Mouse (Mus musculus) intestine, postnatal 0 days (tissue): ENCODE results near the gene Eps15l1. TPM values are rescaled to one million over a fixed set of nuclear protein-coding genes. Genes with fewer than 3 reads are reported as not detected.

Experiments used
- ATAC-seq: fragments of 200-750 bp; cut with Nextera tagmentation; 2 replicates; pipeline ENCODE4 v1.8.0; 2017; ENCODE audit warnings: mild to moderate bottlenecking, moderate TSS enrichment, moderate library complexity
- H3K27ac ChIP-seq: fragments of 300-500 bp; sonication (generic); 2 replicates; pipeline ENCODE4 v1.5.1; 2014; ENCODE audit warnings: mild to moderate bottlenecking, low read depth, low read length, moderate library complexity
- H3K27me3 ChIP-seq: fragments of 300-500 bp; sonication (generic); replicated peaks from 2 replicates; pipeline ENCODE4 v1.6.1; 2014; ENCODE audit warnings: low read length, mixed read lengths; ENCODE audit not compliant: control insufficient read depth, insufficient read depth
- H3K36me3 ChIP-seq: fragments of 300-500 bp; sonication (generic); 2 replicates; pipeline ENCODE4 v1.6.1; 2014; ENCODE audit warnings: mild to moderate bottlenecking, moderate library complexity; ENCODE audit not compliant: control insufficient read depth, insufficient read depth
- H3K4me1 ChIP-seq: fragments of 300-500 bp; sonication (generic); replicated peaks from 2 replicates; pipeline ENCODE4 v1.6.1; 2014; ENCODE audit warnings: antibody characterized with exemption, low read length, mixed read lengths; ENCODE audit not compliant: control insufficient read depth, insufficient read depth
- H3K4me2 ChIP-seq: fragments of 300-500 bp; sonication (generic); replicated peaks from 2 replicates; pipeline ENCODE4 v1.6.1; 2014; ENCODE audit warnings: low read depth, mild to moderate bottlenecking, moderate library complexity
- H3K4me3 ChIP-seq: fragments of 300-500 bp; sonication (generic); 2 replicates; pipeline ENCODE4 v1.5.1; 2014; ENCODE audit warnings: low read depth, low read length
- H3K9ac ChIP-seq: fragments of 300-500 bp; sonication (generic); 2 replicates; pipeline ENCODE4 v1.6.1; 2014; ENCODE audit warnings: mild to moderate bottlenecking, low read depth, low read length
- H3K9me3 ChIP-seq: fragments of 300-500 bp; sonication (generic); 2 replicates; pipeline ENCODE4 v1.6.1; 2016; ENCODE audit warnings: mixed run types; ENCODE audit not compliant: control insufficient read depth
- CTCF ChIP-seq: sonication (generic); IDR thresholded peaks from 2 replicates; pipeline ENCODE4 v1.5.1; 2016; ENCODE audit warnings: low read depth, mild to moderate bottlenecking, control low read depth, antibody characterized with exemption, moderate library complexity
- WGBS: fragments of 180-500 bp; shearing (Covaris S2); extraction: QIAGEN DNeasy Blood & Tissue Kit; methylation state at CpG from one replicate; pipeline ENCODE4 v1.1.7; 2014; 5-methylcytosine and 5-hydroxymethylcytosine counted together
- microRNA-seq: library from miRNA; unstranded; fragments of <30 nt; microRNA quantifications from one replicate; pipeline ENCODE4, GENCODE M21; 2016
- polyA plus RNA-seq: library from polyadenylated mRNA; unstranded; fragments of >200 nt; fragmentation: Nextera tagmentation; extraction: Ambion mirVana; gene quantifications from 2 replicates; pipeline ENCODE4 v1.2.1, GENCODE M21; 2015

The Eps15l1 gene
- polyA plus RNA-seq, 1 experiment from 2014 or later: 16.3 TPM

DNA sequence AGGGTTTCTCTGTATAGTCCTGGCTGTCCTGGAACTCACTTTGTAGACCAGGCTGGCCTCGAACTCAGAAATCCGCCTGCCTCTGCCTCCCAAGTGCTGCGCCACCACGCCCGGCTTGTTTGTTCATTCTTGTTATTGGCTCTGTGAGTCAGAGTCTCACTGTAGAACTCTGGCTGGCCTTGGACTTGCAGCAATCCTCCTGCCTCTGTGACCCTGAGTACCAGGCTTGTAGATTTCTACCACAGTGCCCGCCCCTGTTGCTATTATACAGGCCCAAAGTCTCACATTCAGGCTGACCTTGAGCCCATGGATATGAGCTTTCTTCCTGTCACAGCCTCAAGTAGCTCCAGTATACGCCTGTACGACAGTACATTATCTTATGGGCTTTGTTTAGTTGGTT lies 124.7 kb downstream of the Eps15l1 start:
- H3K27ac ChIP-seq: no peak overlapping the region
- H3K9me3 ChIP-seq: no peaks in the 10 kb centered on the region
- H3K4me2 ChIP-seq: no peak overlapping the region
- H3K36me3 ChIP-seq: no peaks in the 10 kb centered on the region
- 94% methylated on average over 8 of the region's 8 CpGs for WGBS
- H3K9ac ChIP-seq: no peak overlapping the region
- H3K27me3 ChIP-seq: no peaks in the 10 kb centered on the region
- H3K4me1 ChIP-seq: no peaks in the 10 kb centered on the region
- no peak for ATAC-seq
- no peak overlapping the region for H3K4me3 ChIP-seq
- no peak for TF ChIP-seq CTCF

DNA sequence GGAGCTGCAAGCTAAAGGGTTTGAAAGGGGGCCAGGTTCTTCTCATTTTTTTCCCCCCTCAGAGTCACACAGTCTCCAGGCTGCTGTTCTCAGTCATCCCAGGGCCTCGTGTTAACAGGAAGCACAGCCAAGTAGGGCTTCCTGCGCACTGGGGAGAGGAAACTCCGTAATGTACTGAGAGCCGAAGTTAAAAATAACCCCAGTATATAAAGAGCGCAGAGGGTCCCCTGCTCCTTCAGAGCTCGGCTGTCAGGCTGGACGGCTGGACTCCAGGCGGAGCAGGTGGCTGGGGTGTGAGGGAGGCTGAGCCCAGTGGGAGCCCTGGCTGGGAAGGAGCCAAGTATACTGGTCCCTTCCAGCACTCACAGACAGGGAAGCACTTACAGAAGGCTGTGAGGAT lies 125.6 kb downstream of the Eps15l1 start:
- peak; percentile 5; the same call in 1 of the 2 replicates for TF ChIP-seq CTCF
- H3K4me3 ChIP-seq: no peak overlapping the region
- H3K4me1 ChIP-seq: no peaks in the 10 kb centered on the region
- H3K27me3 ChIP-seq: no peaks in the 10 kb centered on the region
- H3K36me3 ChIP-seq: no peaks in the 10 kb centered on the region
- H3K27ac ChIP-seq: peak overlapping the region; percentile 61
- WGBS: 38% methylated on average over 8 of the region's 8 CpGs
- ATAC-seq: peak; percentile 75
- H3K9me3 ChIP-seq: no peaks in the 10 kb centered on the region
- no peak overlapping the region for H3K9ac ChIP-seq
- H3K4me2 ChIP-seq: no peak overlapping the region

DNA sequence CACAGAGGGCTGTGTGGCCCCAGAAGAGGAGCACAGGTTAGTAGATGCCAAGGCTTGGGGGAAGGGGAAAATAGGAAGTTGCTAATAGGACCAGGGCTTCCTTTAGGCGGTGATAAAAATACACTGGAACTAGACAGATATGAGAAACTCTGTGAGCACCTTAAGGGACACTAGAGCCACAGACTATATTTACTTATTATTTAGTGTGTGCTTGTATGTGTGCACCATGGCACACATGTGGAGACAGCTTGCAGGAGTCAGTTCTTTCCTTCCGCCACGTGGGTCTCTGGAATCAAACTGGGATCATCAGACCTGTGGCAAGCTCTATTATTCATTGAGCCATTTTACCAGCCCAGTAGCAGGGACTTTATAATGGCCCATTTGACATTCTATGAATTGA lies 126.1 kb downstream of the Eps15l1 start:
- no peak for ATAC-seq
- H3K9ac ChIP-seq: no peak overlapping the region
- no peak overlapping the region for H3K4me2 ChIP-seq
- H3K27me3 ChIP-seq: no peaks in the 10 kb centered on the region
- no peaks in the 10 kb centered on the region for H3K36me3 ChIP-seq
- no peak overlapping the region for H3K4me3 ChIP-seq
- no peak for TF ChIP-seq CTCF
- H3K9me3 ChIP-seq: no peaks in the 10 kb centered on the region
- no peaks in the 10 kb centered on the region for H3K4me1 ChIP-seq
- peak overlapping the region; percentile 61 for H3K27ac ChIP-seq
- 67% methylated on average over 3 of the region's 3 CpGs for WGBS

DNA sequence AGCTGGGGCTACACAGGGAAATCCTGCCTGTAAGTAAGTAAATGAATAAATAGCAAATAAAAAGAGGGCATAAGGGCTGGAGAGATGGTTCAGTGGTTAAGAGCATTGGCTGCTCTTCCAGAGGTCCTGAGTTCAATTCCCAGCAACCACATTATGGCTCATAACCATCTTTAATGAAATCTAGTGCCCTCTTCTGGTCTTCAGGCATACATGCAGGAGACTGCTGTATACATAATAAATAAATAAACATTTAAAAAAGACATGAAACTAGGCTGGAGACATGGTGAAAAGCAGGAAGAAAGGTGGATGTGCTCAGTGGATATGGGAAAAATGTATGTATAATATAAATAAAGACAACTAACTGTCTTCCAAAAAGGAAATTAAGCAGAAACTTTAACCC lies 128.0 kb downstream of the Eps15l1 start:
- Histone ChIP-seq H3K27me3 (no peaks in the 10 kb centered on the region), H3K4me1 (no peaks in the 10 kb centered on the region), H3K36me3 (no peaks in the 10 kb centered on the region), H3K9me3 (no peaks in the 10 kb centered on the region), H3K27ac (no peak overlapping the region), H3K4me2 (no peak overlapping the region), H3K4me3 (no peak overlapping the region), H3K9ac (no peak overlapping the region)
- no peak for TF ChIP-seq CTCF
- ATAC-seq: no peak

DNA sequence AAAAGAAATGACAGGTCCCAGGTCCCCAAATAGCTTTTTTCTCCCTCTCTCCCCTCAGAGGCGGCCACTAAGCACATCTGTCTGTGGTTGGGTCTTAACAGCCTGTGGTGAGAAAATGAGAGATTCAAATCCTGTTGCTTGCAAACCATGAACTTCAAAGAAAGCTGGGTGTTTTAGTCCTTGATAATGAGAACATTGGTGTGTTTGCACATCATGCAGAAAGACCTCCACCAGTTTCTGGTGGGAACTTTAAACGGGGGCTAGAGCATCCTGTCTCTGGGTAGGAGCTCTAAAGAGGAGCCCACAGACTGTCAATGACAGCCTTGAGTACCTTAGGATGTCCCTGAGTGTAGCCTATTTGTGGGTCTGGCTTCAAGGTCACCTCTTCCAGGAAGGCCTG lies 130.2 kb downstream of the Eps15l1 start:
- no peak overlapping the region for H3K27ac ChIP-seq
- H3K9me3 ChIP-seq: no peaks in the 10 kb centered on the region
- ATAC-seq: no peak
- no peaks in the 10 kb centered on the region for H3K36me3 ChIP-seq
- no peak overlapping the region for H3K4me3 ChIP-seq
- H3K9ac ChIP-seq: no peak overlapping the region
- TF ChIP-seq CTCF: no peak
- WGBS: 77% methylated on average over 2 of the region's 2 CpGs
- no peak overlapping the region for H3K4me2 ChIP-seq
- H3K27me3 ChIP-seq: no peaks in the 10 kb centered on the region
- H3K4me1 ChIP-seq: no peaks in the 10 kb centered on the region

Small RNA genes lying within 50 kb of the gene (microRNA-seq; reads per million reads assigned to microRNA genes)
- gene Mir7068: not detected

Other genes with a start within 250 kb of the Eps15l1 start
- 3.6 and 4.0 TPM in 2 replicates for gene Hsh2d, start 231.8 kb downstream of the Eps15l1 start, polyA plus RNA-seq
- gene Cib3, start 208.6 kb downstream of the Eps15l1 start, polyA plus RNA-seq: 0.16 and 0.27 TPM in 2 replicates
- gene Gm11034, start 207.8 kb downstream of the Eps15l1 start, polyA plus RNA-seq: not detected in 2 replicates
- 54.1 and 54.3 TPM in 2 replicates for gene Fam32a, start 201.7 kb downstream of the Eps15l1 start, polyA plus RNA-seq
- 54.0 and 56.9 TPM in 2 replicates for gene Ap1m1, start 181.4 kb downstream of the Eps15l1 start, polyA plus RNA-seq
- gene Gm10282, start 116.2 kb downstream of the Eps15l1 start, polyA plus RNA-seq: 6.8 and 7.8 TPM in 2 replicates
- 8.9 and 11.1 TPM in 2 replicates for gene Klf2, start 102.4 kb downstream of the Eps15l1 start, polyA plus RNA-seq
- gene Calr3, start 22.4 kb upstream of the Eps15l1 start, polyA plus RNA-seq: 0.46 and 0.55 TPM in 2 replicates
- gene 1700030K09Rik, start 22.4 kb upstream of the Eps15l1 start, polyA plus RNA-seq: 3.6 and 3.8 TPM in 2 replicates
- gene Cherp, start 53.8 kb upstream of the Eps15l1 start, polyA plus RNA-seq: 17.8 and 19.4 TPM in 2 replicates
- 18.1 and 21.8 TPM in 2 replicates for gene Slc35e1, start 71.2 kb upstream of the Eps15l1 start, polyA plus RNA-seq
- 6.4 and 7.8 TPM in 2 replicates for gene Med26, start 126.8 kb upstream of the Eps15l1 start, polyA plus RNA-seq
- gene Smim7, start 149.6 kb upstream of the Eps15l1 start, polyA plus RNA-seq: 106 and 112 TPM in 2 replicates
- gene Tmem38a, start 150.6 kb upstream of the Eps15l1 start, polyA plus RNA-seq: 6.0 and 7.0 TPM in 2 replicates
- 0.03 and 0.07 TPM in 2 replicates for gene Nwd1, start 225.3 kb upstream of the Eps15l1 start, polyA plus RNA-seq